Mouse (Mus musculus) retina, postnatal 1 day (tissue): ENCODE results near the gene Gm20388.

Source experiments
- DNase-seq: peaks from one replicate; pipeline ENCODE4 v3.0.0-alpha.2; 2012

The Gm20388 gene

GRCm38 (mm10) chr8:121708406-121708805 lies 1797.8 kb downstream of the Gm20388 start:
- no peak for DNase-seq

GRCm38 (mm10) chr8:121717502-121717901 lies 1806.9 kb downstream of the Gm20388 start:
- no peak for DNase-seq

- peak; percentile 94 for DNase-seq
Observed at GRCm38 (mm10) chr8:121717982-121718425, 1807.4 kb downstream of the Gm20388 start.

- no peak for DNase-seq
Observed at GRCm38 (mm10) chr8:121718925-121719324, 1808.3 kb downstream of the Gm20388 start.

- DNase-seq = no peak
Observed at GRCm38 (mm10) chr8:121721072-121721471, 1810.4 kb downstream of the Gm20388 start.

- DNase-seq = no peak
Observed at GRCm38 (mm10) chr8:121723846-121724245, 1813.2 kb downstream of the Gm20388 start.

- DNase-seq = no peak
Observed at GRCm38 (mm10) chr8:121727164-121727563, 1816.5 kb downstream of the Gm20388 start.

GRCm38 (mm10) chr8:121729323-121729722 lies 1818.7 kb downstream of the Gm20388 start, which contains the start of gene Jph3:
TSS of gene Jph3 (plus strand) at chr8:121729623.
- no peak for DNase-seq

GRCm38 (mm10) chr8:121729754-121730153 lies 1819.1 kb downstream of the Gm20388 start:
- DNase-seq = peak; percentile 56

- DNase-seq = peak; percentile 67
Observed at GRCm38 (mm10) chr8:121730170-121730569, 1819.5 kb downstream of the Gm20388 start.

- DNase-seq = peak; percentile 18
Observed at GRCm38 (mm10) chr8:121730646-121731045, 1820.0 kb downstream of the Gm20388 start.

GRCm38 (mm10) chr8:121731060-121731459 lies 1820.4 kb downstream of the Gm20388 start:
- no peak for DNase-seq

- peak; percentile 56 for DNase-seq
Observed at GRCm38 (mm10) chr8:121731471-121732333, 1821.1 kb downstream of the Gm20388 start.

- no peak for DNase-seq
Observed at GRCm38 (mm10) chr8:121732334-121732665, 1821.7 kb downstream of the Gm20388 start.

GRCm38 (mm10) chr8:121734262-121734661 lies 1823.6 kb downstream of the Gm20388 start:
- no peak for DNase-seq

- peak; percentile 71 for DNase-seq
Observed at GRCm38 (mm10) chr8:121736236-121736635, 1825.6 kb downstream of the Gm20388 start.

- no peak for DNase-seq
Observed at GRCm38 (mm10) chr8:121740721-121741120, 1830.1 kb downstream of the Gm20388 start.

GRCm38 (mm10) chr8:121749501-121749900 lies 1838.9 kb downstream of the Gm20388 start:
- DNase-seq = no peak

GRCm38 (mm10) chr8:121750512-121750911 lies 1839.9 kb downstream of the Gm20388 start:
- DNase-seq = no peak

- peak; percentile 72 for DNase-seq
Observed at GRCm38 (mm10) chr8:121751407-121751806, 1840.8 kb downstream of the Gm20388 start.

- DNase-seq = no peak
Observed at GRCm38 (mm10) chr8:121758470-121758869, 1847.8 kb downstream of the Gm20388 start.

- DNase-seq = no peak
Observed at GRCm38 (mm10) chr8:121760484-121760883, 1849.8 kb downstream of the Gm20388 start.

- DNase-seq = peak; percentile 69
Observed at GRCm38 (mm10) chr8:121761480-121761879, 1850.8 kb downstream of the Gm20388 start.

GRCm38 (mm10) chr8:121762999-121763699 lies 1852.5 kb downstream of the Gm20388 start:
- DNase-seq = peak; percentile 48
